Mouse (Mus musculus): ENCODE data around the gene Napa.

The Napa gene

DNA sequence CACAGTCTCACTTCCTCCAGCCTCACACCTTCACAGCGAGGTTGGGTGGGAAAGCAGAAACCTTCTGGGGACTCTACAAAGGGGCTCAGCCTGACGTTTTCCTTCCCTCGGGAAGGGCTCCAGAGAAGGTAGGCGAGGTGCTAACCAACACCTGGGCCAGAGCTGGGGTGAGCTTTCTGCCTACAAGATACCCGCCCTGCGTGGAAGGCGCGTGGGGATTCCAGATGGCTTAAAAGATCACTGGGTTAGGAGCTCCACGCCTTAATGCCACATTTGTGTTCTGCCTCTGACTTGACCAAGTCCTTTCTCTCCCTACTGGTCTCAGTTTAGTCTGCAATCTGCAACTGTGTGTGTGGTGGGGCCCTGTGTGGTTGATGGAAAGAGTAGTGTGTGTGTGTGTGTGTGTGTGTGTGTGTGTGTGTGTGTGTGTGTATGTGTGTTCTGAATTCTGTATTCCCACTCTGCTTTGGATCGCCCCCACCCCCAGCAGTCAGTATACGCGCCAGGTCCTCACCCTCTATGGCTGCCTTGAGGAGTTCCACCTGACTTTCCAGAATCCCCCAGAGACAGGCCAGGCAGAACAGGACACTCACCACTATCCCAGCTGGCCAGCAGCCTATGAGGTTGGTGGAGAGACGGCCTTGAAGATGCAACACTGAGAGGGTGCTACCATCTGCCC, 32.8 kb downstream of the Napa start:
- DNase-seq (ENCODE audit: low read depth, low spot score) = no peak

DNA sequence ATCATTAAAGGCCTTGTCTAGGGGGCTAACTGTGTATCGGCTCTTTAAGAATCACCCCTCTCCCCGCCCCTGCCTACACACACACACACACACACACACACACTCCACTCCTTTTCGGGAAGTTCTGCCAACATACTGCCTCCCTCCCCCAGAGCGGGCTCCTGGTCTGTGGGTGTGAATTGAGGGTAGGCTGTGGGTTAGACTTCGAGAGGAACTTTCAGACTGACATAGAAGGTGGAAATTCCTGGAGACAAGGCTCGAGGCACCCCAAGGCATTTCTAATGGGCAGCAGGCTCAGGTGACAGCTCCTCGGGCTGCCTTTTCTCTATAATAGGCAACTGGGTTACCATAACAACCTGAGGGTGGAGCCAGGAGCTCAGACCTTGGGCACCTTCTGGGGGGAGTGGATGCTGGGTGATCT, 33.9 kb downstream of the Napa start:
- peak; percentile 42 for DNase-seq (ENCODE audit: low read depth, low spot score)

DNA sequence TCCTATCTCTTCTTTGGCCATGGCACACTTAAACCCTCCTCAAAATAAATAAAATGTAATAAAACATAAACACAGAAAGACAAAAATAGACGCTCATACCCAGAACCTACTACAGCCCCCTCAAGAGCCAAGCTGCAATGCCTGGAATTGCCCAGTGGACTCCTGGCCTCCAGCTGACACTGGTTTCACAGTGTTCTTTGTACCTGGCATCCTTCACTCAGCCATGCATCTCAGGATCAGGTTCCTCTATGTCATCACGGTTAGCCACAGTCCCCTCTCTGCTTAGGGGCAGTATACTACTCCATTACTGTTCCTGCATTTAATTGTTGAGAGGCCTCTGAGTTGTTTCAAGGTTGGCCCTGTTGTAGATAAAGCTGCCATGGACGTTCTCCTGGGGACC, 34.7 kb downstream of the Napa start:
- DNase-seq (ENCODE audit: low read depth, low spot score) = no peak

DNA sequence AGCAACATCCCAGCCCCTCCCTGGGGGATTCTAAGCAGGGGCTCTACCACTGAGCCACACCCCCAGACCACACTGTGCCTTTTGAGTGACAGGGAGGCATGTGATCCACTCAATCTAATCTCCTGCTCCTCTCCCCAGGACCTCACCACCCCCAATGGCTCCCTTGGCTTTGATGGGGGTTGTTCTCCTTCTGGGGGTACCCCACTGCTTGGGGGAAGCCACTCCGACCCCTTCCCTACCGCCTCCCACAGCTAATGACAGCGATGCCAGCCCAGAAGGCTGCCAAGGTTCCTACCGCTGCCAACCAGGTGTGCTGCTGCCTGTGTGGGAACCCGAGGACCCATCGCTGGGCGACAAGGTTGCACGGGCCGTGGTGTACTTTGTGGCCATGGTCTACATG, 35.4 kb downstream of the Napa start:
- DNase-seq (ENCODE audit: low read depth, low spot score) = no peak

DNA sequence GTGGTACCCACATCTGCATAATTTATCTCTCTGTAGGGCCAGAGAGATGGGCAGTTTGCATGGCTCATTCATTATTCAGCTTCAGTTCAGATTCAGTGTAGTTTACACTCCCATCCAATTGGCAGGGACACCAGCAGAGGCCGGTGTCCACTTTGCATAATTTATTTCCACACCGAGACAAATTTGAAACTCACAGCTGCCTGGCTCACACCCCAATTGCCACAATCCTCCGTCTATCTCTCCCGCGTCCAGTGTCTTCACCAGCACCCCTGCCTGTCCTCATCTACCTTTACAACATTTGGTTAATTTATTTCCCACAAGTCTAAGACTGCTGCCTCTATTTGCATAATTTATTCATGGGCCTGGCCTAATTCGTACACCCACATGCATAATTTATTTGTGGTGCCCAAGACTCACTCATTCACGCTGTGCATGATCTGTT, 36.7 kb downstream of the Napa start:
- DNase-seq (ENCODE audit: low read depth, low spot score) = no peak

DNA sequence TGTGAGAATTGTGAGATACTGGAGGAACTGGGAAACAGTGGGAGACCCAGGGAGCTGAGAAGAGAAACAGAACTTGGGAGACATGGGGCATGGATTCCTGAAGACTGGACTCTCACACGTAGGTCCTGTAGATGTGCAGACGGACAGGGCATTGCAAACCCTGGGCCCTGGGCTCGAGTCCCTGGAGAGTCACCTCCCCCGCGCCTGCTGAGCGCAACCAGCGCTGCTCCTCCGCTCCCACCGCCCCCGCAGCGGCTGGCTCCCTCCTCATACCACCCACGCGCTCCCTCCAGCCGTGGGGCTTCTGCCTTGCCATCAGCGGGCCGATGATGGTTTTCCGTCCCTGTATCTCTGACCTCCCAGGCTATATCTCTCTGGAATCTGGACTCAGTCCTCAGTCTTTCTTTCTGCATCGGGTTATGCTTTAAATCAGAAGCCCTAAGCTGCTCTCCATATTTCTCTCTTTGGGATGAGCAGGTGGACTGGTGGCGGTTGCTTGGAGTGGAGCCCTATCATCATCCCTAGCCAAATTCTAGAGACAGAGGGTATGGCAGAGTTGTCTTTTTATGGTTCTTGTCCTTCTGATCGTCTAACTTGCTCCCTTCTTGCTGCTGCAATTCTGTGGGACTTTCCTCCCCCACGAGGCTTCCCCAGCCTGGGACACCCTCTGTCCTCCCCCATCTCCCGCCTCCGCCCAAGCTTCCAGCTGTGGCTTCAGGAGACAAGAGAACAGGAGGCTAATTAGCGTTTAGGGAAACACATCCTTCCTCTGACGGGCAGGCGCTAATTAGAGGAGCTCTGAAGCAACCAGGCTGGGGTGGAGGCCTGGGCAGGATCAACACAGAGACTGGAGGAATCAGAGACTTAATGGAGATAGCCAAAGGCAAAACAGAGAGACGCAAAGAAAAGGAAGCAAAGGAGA, 48.5 kb downstream of the Napa start:
- DNase-seq (ENCODE audit: low read depth, low spot score) = no peak

DNA sequence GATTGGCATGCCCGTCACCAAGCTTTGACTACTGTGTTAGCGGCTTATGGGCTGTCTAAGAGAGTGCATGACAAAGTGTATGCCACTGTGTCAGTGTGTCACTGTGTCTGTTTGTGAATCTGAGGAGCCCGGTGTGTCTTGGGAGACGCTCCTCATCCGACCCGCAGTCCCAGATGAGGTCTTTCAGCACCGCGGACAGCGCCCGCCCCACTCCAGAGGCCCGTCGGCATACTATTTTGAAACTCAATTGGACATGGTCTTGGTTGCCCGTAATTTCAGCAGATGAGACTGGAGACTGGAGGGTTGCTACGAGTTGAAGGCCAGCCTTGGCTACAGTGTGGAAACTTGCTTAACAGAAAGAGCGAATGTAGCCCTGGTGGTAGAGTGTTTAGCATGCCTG, 49.4 kb downstream of the Napa start:
- DNase-seq (ENCODE audit: low read depth, low spot score) = peak; percentile 52

DNA sequence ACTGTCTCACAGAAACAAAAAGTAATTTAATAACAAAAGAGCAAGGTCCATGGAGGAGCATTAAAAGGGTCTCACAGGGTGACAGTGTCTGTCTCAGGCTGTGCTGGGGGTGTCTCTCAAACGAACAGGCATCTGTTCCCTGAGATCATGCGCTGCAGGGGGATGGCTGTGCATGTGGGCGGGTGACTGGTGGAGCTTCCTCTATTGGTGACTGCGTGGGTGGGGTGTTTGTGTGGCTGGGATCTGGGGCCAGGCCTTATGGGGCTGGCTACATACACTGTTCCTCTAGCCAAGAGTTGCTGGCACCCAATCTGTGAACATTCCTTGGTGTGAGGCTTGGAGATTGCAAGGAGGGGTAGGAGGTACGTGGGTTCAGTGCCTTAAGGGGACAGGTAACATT, 51.0 kb downstream of the Napa start:
- DNase-seq (ENCODE audit: low read depth, low spot score) = no peak

DNA sequence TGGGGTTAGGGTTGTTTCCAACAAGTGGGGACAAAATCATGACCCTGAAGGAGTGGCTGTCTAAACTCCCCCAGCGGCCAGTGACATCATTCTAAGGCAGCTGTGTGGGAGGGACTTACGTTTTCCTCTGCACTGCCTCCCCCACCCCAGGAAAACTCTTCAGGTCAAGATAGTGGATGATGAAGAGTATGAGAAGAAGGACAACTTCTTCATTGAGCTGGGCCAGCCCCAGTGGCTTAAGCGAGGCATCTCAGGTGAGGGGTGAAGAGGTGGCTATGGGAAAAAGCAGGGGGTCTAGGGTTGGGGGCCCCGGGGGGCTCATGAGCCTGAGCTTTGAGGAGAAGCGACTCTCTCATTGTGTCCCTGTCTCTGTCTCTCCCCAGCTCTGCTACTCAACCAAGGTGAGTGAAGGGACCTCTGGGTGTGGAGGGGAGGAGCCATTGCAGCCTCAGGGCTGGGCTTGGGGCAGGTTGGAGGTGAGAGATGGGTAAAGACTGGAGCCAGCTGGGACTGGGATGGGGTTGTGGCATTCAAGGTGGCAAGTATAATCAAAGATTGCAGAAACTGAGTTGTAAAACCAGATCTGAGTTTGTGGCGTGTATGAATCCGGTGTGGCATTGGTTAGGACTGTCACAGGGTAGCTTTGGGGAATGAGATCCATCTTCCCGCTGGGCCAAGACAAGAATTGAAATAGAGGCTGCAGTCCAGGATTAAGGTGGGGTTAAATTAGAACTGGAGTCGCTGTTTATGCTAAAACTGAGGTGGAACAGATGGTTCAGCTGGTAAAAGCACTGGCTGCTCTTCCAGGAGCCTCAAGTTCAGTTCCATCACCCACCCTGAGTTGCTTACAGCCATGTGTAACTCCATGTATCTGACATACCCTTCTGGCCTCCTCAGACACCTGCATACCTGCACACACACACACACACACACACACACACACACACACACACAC, 52.2 kb downstream of the Napa start:
- DNase-seq (ENCODE audit: low read depth, low spot score) = no peak

DNA sequence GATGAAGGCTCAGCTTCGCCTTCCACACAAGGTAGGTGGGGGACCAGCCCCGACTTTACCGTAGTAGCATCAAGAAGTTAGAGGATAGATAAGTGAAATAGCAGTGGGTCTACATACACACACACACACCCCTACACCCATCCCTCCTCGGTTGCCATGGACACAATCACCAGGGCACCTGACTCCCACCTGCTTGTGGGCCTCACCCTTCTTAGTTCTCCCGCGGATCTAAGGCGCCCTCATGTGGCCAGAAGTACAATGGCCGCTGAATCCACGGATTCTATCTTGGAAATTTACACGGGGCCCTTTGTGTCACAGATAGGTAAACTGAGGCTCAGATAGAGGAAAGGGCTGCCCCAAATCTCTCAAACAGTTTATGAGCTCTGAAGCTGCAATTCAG, 55.3 kb downstream of the Napa start:
- peak; percentile 81 for DNase-seq (ENCODE audit: low read depth, low spot score)

DNA sequence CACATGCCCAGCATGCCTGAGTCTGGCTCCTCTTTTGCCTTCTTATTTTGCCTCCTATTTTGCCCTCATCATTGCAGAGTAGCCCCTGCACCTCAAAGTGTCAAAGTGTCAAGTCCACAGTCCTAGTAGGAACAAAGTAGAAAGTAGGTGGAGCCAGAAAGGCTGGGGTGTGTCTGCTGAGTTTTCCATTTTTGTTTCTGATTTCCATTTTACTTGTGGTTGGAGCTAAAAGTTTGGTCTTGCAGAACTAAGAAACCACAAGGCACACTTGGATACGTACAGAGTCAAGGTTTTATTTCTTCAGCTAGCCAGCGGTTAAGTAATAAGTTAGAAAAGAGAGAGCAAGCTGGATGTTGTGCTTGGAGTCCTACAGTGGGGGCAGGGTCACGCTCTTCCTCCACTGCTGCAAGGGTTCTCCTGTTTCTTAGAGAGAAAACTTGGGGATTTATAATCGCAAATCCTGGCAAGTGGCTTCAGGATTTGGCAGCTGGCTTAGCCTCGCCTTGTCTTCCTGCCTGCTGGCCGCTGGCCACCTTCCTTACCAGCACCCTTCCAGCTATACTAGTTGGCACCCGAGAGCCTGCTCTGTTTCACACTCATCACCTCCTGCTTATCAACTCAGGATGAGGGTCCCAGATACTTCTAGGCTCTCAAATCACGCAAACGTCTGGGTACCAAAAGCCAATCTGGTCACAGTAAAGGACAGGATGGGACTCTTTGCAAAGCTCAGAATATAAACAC, 57.0 kb downstream of the Napa start:
- no peak for DNase-seq (ENCODE audit: low read depth, low spot score)

DNA sequence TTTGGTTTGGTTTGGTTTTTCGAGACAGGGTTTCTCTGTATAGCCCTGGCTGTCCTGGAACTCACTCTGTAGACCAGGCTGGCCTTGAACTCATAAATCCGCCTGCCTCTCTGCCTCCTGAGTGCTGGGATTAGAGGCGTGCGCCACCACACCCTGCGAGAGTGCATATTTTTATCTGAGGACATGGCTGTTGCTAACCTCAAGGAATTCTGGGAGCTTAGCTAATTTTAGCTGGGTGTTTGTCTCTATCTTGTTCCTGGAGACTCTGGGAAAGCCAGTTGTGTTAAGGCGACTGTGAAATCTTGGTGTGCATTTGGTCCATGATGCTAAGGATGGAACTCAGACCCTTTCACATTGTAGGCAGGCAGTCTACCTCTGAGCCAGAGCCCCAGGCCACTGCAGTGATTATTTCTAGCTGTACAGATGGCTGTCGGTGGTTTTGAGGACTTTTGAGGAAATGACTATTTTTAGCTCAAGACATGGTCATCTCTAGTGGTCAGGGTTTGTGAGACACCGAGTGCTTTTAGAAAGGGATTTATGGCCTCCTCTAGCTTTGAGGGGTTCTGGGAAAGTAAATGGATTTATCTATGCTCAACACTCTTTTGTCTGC, 58.0 kb downstream of the Napa start:
- DNase-seq (ENCODE audit: low read depth, low spot score) = no peak

DNA sequence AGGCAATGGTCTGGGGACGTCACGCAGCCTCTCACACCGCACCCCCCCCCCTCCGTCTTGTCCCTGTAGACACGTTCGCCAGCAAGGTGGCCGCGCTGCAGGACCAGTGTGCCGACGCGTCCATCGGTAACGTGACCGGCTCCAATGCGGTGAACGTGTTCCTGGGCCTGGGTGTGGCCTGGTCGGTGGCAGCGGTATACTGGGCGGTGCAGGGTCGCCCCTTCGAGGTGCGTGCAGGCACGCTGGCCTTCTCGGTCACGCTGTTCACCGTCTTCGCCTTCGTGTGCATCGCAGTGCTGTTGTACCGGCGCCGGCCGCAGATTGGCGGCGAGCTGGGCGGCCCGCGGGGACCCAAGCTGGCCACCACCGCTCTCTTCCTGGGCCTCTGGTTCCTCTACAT, 60.5 kb downstream of the Napa start:
- no peak for DNase-seq (ENCODE audit: low read depth, low spot score)

DNA sequence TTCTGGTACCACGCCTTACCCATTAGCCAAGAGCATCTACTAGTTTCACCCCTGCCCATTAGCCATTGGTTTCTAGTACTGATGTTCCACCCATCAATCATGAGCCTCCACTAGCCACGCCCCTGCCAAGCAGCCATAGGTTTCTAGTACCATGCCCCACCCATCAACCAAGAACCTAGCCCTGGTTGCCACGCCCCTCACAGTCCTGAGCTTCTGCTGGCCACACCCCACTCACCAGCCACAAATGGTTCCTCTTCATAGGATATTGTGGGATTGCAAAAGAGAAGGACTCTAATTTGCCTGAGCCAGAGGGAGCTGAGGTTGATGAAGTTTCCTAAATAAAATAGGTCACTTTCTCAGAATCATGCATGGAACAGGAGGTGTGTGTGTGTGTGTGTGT, 62.4 kb downstream of the Napa start:
- DNase-seq (ENCODE audit: low read depth, low spot score) = peak; percentile 97

DNA sequence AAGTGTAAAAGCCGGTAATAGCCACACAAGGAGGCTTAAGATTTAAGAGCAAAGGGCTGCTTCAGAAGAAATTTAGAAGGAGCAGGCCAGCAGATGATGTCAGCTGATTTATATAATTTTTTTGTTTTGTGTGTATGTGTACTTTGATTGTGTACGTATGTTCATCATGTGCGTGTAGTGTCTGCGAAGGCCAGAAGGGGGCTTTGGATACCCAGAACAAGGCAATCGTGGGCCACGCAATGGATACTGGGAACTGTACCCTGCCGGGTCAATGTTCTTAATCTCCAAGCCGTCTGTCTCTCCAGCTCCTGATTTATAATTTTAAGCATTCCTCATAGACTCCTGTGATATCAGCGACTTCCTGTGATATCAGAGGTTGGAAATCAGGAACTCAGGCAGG, 63.0 kb downstream of the Napa start:
- peak; percentile 70 for DNase-seq (ENCODE audit: low read depth, low spot score)

DNA sequence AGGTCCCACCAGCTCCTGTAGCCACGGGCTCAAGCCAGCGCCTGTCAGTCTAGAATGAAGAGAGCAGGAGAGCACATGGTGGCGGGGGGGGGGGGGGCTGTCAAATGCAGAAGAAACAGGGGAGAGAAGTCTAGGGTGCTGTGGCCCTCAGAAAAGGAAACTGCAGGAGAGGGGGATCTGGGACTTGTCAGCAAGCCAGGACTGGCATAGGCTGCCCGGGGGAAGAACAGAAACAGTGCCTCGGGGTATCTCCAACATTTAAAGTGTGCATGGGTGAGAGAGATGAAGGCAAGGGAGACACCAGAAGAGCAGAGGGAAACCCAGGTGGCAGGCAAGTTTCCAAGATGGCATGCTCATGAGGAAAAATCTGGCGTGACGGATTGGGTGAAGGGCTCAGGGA, 63.8 kb downstream of the Napa start:
- no peak for DNase-seq (ENCODE audit: low read depth, low spot score)
